Mouse (Mus musculus) bone marrow macrophage, adult 2 months (primary cell): ENCODE measurements at regions not wholly inside any gene's neighbourhood (a gene's known extent, or its start where the extent isn't known, plus 50 kb on each side); places are given as distances from the start of the nearest gene placed in this dataset.

ENCODE experiments used
- H3K27ac ChIP-seq: 2 replicates; pipeline ENCODE4 v1.5.1; 2012; ENCODE audit warnings: low read depth, low read length; ENCODE audit not compliant: insufficient read depth
- H3K4me1 ChIP-seq: 2 replicates; pipeline ENCODE4 v1.6.1; 2012; ENCODE audit warnings: low read length; ENCODE audit not compliant: control insufficient read depth, insufficient read depth
- H3K4me3 ChIP-seq: 2 replicates; pipeline ENCODE4 v1.5.1; 2012; ENCODE audit warnings: mild to moderate bottlenecking, low read length, moderate library complexity; ENCODE audit not compliant: insufficient read depth
- CTCF ChIP-seq: IDR thresholded peaks from 2 replicates; pipeline ENCODE4 v1.5.1; 2012; ENCODE audit warnings: low read depth, mild to moderate bottlenecking, low read length, moderate library complexity
- POLR2A ChIP-seq: IDR thresholded peaks from 2 replicates; pipeline ENCODE4 v1.6.1; 2012; ENCODE audit warnings: mild to moderate bottlenecking, low read depth, low read length, borderline replicate concordance

GRCm38 (mm10) chr9:32024767-32025166 lies 91.2 kb upstream of the Arhgap32 start:
- Histone ChIP-seq H3K4me3 (no peak overlapping the region), H3K27ac (no peak overlapping the region), H3K4me1 (no peaks in the 10 kb centered on the region)
- TF ChIP-seq POLR2A (no peak), CTCF (no peak)

- no peak overlapping the region for H3K27ac ChIP-seq
- H3K4me1 ChIP-seq, result no peaks in the 10 kb centered on the region
- TF ChIP-seq CTCF, result no peak
- H3K4me3 ChIP-seq, result no peak overlapping the region
Observed at GRCm38 (mm10) chr9:32027962-32028361, 88.0 kb upstream of the Arhgap32 start.

GRCm38 (mm10) chr9:32029001-32029400 lies 86.9 kb upstream of the Arhgap32 start:
- Histone ChIP-seq H3K27ac (no peak overlapping the region), H3K4me3 (no peak overlapping the region), H3K4me1 (no peaks in the 10 kb centered on the region)
- TF ChIP-seq POLR2A (no peak), CTCF (no peak)

GRCm38 (mm10) chr9:32029786-32030185 lies 86.2 kb upstream of the Arhgap32 start:
- no peaks in the 10 kb centered on the region for H3K4me1 ChIP-seq
- H3K4me3 ChIP-seq, result no peak overlapping the region
- H3K27ac ChIP-seq, result no peak overlapping the region
- no peak for TF ChIP-seq POLR2A
- no peak for TF ChIP-seq CTCF

- Histone ChIP-seq H3K4me3 (no peak overlapping the region), H3K27ac (no peak overlapping the region), H3K4me1 (no peaks in the 10 kb centered on the region)
- TF ChIP-seq POLR2A (no peak), CTCF (no peak)
Observed at GRCm38 (mm10) chr9:32030203-32030602, 85.7 kb upstream of the Arhgap32 start.

GRCm38 (mm10) chr9:32031950-32032453 lies 83.9 kb upstream of the Arhgap32 start:
- no peak overlapping the region for H3K27ac ChIP-seq
- no peaks in the 10 kb centered on the region for H3K4me1 ChIP-seq
- TF ChIP-seq CTCF, result no peak
- TF ChIP-seq POLR2A, result no peak
- peak overlapping the region; percentile 51 for H3K4me3 ChIP-seq

GRCm38 (mm10) chr9:32032521-32033185 lies 83.3 kb upstream of the Arhgap32 start:
- Histone ChIP-seq H3K4me3 (peak overlapping the region; percentile 51), H3K4me1 (no peaks in the 10 kb centered on the region), H3K27ac (no peak overlapping the region)
- TF ChIP-seq CTCF (no peak), POLR2A (no peak)

GRCm38 (mm10) chr9:32033937-32034336 lies 82.0 kb upstream of the Arhgap32 start:
- no peak overlapping the region for H3K27ac ChIP-seq
- no peak overlapping the region for H3K4me3 ChIP-seq
- TF ChIP-seq POLR2A (no peak), CTCF (no peak)
- H3K4me1 ChIP-seq, result no peaks in the 10 kb centered on the region

GRCm38 (mm10) chr9:32039999-32040398 lies 75.9 kb upstream of the Arhgap32 start:
- no peak overlapping the region for H3K27ac ChIP-seq
- H3K4me1 ChIP-seq, result no peaks in the 10 kb centered on the region
- TF ChIP-seq CTCF, result no peak
- TF ChIP-seq POLR2A, result no peak
- H3K4me3 ChIP-seq, result no peak overlapping the region

GRCm38 (mm10) chr9:32043344-32043743 lies 72.6 kb upstream of the Arhgap32 start:
- Histone ChIP-seq H3K4me1 (no peaks in the 10 kb centered on the region), H3K27ac (no peak overlapping the region), H3K4me3 (no peak overlapping the region)
- no peak for TF ChIP-seq POLR2A
- no peak for TF ChIP-seq CTCF
